Mouse (Mus musculus) stomach, embryonic 16.5 days (tissue): Measurements from ENCODE around the gene Ggt5. TPM values are rescaled to one million over a fixed set of nuclear protein-coding genes. Genes with fewer than 3 reads are reported as not detected.

ENCODE experiments used
- ATAC-seq: fragments of 200-750 bp; cut with Nextera tagmentation; 2 replicates; pipeline ENCODE4 v1.8.0; 2017; ENCODE audit warnings: moderate number of reproducible peaks, moderate TSS enrichment; ENCODE audit not compliant: insufficient read depth, low FRiP score
- H3K27ac ChIP-seq: fragments of 300-500 bp; sonication (generic); 2 replicates; pipeline ENCODE4 v1.5.1; 2014; ENCODE audit warnings: low read length
- H3K27me3 ChIP-seq: fragments of 300-500 bp; sonication (generic); 2 replicates; pipeline ENCODE4 v1.6.1; 2014; ENCODE audit warnings: low read length, control low read depth, mixed read lengths; ENCODE audit not compliant: control insufficient read depth, insufficient read depth
- H3K36me3 ChIP-seq: fragments of 300-500 bp; sonication (generic); 2 replicates; pipeline ENCODE4 v1.6.1; 2014; ENCODE audit warnings: low read length; ENCODE audit not compliant: control insufficient read depth, insufficient read depth
- H3K4me1 ChIP-seq: fragments of 300-500 bp; sonication (generic); 2 replicates; pipeline ENCODE4 v1.6.1; 2014; ENCODE audit warnings: low read length, control low read depth, mixed read lengths; ENCODE audit not compliant: control insufficient read depth, insufficient read depth
- H3K4me2 ChIP-seq: fragments of 300-500 bp; sonication (generic); 2 replicates; pipeline ENCODE4 v1.6.1; 2014; ENCODE audit warnings: low read depth, low read length, mixed read lengths
- H3K4me3 ChIP-seq: fragments of 300-500 bp; sonication (generic); replicated peaks from 2 replicates; pipeline ENCODE4 v1.5.1; 2014; ENCODE audit warnings: mild to moderate bottlenecking, low read length
- H3K9ac ChIP-seq: fragments of 300-500 bp; sonication (generic); 2 replicates; pipeline ENCODE4 v1.6.1; 2014; ENCODE audit warnings: low read length
- H3K9me3 ChIP-seq: fragments of 300-500 bp; sonication (generic); replicated peaks from 2 replicates; pipeline ENCODE4 v1.6.1; 2016; ENCODE audit warnings: low read length, control low read depth; ENCODE audit not compliant: control insufficient read depth
- WGBS: fragments of 180-500 bp; shearing (Covaris S2); extraction: QIAGEN DNeasy Blood & Tissue Kit; methylation state at CpG from one replicate; pipeline ENCODE4 v1.1.7; 2014; 5-methylcytosine and 5-hydroxymethylcytosine counted together
- polyA plus RNA-seq: library from polyadenylated mRNA; unstranded; fragments of >200 nt; fragmentation: Nextera tagmentation; extraction: Ambion mirVana; gene quantifications from 2 replicates; pipeline ENCODE4 v1.2.1, GENCODE M21; 2015

Gene Ggt5
- polyA plus RNA-seq, 1 experiment from 2014 or later: 6.5 TPM

GRCm38 (mm10) chr10:75556026-75556425, 33.1 kb upstream of the Ggt5 start:
- H3K4me3 ChIP-seq: no peak overlapping the region
- no peaks in the 10 kb centered on the region for H3K36me3 ChIP-seq
- 59% methylated on average over 9 of the region's 9 CpGs for WGBS
- no peak overlapping the region for H3K9ac ChIP-seq
- peak; percentile 68; the same call in 1 of the 2 replicates for ATAC-seq
- peaks cover 14% of the 10 kb centered on the region for H3K4me1 ChIP-seq
- peak overlapping the region; percentile 33; the same call in 1 of the 2 replicates for H3K27ac ChIP-seq
- H3K9me3 ChIP-seq: no peaks in the 10 kb centered on the region
- H3K4me2 ChIP-seq: no peak overlapping the region
- peaks cover 28% of the 10 kb centered on the region for H3K27me3 ChIP-seq

DNA sequence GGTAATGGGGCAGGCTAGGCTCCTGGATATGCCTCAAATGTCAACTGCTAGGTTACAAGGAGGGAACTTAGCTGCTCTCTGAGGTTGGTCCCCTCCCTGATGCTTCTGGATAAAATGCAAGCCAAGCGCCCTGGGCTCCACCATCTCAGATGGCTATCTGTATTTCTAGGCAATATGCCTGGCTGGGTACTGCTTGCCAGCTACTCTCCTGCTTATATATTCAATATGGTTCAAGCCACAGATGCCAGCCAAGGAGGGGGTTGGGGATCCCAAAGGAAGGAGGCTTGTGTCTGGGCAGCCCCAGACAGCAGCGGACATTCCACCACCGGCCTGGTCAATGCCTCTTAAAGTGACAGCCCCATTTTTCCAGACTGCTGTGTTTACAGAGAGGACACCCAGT, 30.6 kb upstream of the Ggt5 start:
- Histone ChIP-seq H3K4me1 (peaks cover 10% of the 10 kb centered on the region), H3K27ac (no peak overlapping the region)

DNA sequence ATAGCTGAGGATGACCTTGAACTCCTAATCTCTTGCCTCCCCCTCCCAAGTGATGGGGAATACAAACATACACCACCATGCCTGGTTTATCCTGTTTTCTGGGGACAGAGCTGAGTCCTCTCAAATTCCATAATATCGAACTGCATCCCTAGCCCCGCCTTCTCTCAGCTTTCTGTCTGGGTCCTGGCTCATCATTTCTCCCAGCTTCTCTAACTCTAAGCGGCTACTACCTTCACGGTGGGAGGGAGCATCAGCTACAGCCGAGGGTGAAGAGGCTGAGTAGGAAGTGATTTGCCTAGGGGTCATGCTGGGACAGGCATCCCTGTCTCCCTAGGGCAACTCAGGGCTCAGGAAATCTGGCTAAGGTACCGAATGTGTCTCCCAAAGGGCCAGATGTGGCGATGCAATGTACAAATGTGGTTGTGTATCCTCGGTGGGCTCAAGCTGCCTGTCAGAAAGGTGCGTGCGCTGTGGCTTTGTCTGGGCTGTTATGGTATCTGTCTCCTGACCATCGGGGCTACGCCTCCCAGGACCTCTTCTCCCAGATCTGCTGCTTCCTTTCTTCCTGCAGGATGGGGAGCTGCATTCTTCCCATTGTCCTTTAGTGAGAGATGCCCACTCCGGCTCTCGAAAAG, 30.0 kb upstream of the Ggt5 start:
- ATAC-seq: no peak
- H3K4me1 ChIP-seq: peaks cover 10% of the 10 kb centered on the region
- WGBS: 5% methylated on average over 14 of the region's 14 CpGs
- H3K27me3 ChIP-seq: peaks cover 36% of the 10 kb centered on the region
- H3K9ac ChIP-seq: peak overlapping the region; percentile 75
- H3K9me3 ChIP-seq: no peaks in the 10 kb centered on the region
- H3K4me3 ChIP-seq: peak overlapping the region; percentile 59
- H3K27ac ChIP-seq: no peak overlapping the region
- peak overlapping the region; percentile 99 for H3K4me2 ChIP-seq
- no peaks in the 10 kb centered on the region for H3K36me3 ChIP-seq

More for the DNA sequence above, 30.6 kb upstream of the Ggt5 start:
- WGBS: 37% methylated on average over 3 of the region's 3 CpGs
- peaks cover 36% of the 10 kb centered on the region for H3K27me3 ChIP-seq
- no peak overlapping the region for H3K4me2 ChIP-seq
- H3K9me3 ChIP-seq: no peaks in the 10 kb centered on the region
- no peak overlapping the region for H3K4me3 ChIP-seq
- ATAC-seq: no peak
- no peak overlapping the region for H3K9ac ChIP-seq
- H3K36me3 ChIP-seq: no peaks in the 10 kb centered on the region

GRCm38 (mm10) chr10:75559676-75560548, 29.2 kb upstream of the Ggt5 start, which contains the start of gene Lrrc75b:
Lrrc75b (minus strand) TSS chr10:75560330.
- H3K4me1 ChIP-seq: peaks cover 10% of the 10 kb centered on the region
- ATAC-seq: peak; percentile 16; the same call in 1 of the 2 replicates
- WGBS: under 1% methylated on average over 75 of the region's 75 CpGs
- H3K27ac ChIP-seq: no peak within 1 kb of the TSS
- H3K4me3 ChIP-seq: peak within 1 kb of the TSS; percentile 59
- H3K9me3 ChIP-seq: no peaks in the 10 kb centered on the region
- peaks cover 36% of the 10 kb centered on the region for H3K27me3 ChIP-seq
- H3K36me3 ChIP-seq: no peaks in the 10 kb centered on the region
- H3K4me2 ChIP-seq: peak within 1 kb of the TSS; percentile 99
- H3K9ac ChIP-seq: peak within 1 kb of the TSS; percentile 75

DNA sequence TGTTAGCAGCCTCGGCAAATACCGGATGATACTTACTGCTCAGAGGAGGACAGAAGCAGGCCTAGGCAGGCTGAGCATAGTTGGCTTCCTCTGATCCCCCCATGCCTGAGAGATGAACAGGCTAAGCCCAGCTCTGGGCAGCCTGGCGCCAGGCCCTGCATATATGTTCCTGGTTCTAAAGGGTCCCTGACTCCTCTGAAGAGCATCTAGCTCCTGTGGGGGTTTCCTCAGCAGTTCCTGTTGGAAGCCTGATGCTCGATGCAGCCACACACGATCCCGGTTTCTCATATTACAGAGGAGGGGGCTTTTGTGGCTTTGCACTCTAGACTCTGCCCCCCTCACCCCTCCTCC, 28.6 kb upstream of the Ggt5 start:
- no peak for ATAC-seq
- Histone ChIP-seq H3K27ac (no peak overlapping the region), H3K4me3 (peak overlapping the region; percentile 59), H3K9ac (peak overlapping the region; percentile 75), H3K9me3 (no peaks in the 10 kb centered on the region), H3K27me3 (peaks cover 36% of the 10 kb centered on the region), H3K36me3 (no peaks in the 10 kb centered on the region), H3K4me1 (peaks cover 11% of the 10 kb centered on the region), H3K4me2 (peak overlapping the region; percentile 99)
- WGBS: 25% methylated on average over 6 of the region's 6 CpGs

DNA sequence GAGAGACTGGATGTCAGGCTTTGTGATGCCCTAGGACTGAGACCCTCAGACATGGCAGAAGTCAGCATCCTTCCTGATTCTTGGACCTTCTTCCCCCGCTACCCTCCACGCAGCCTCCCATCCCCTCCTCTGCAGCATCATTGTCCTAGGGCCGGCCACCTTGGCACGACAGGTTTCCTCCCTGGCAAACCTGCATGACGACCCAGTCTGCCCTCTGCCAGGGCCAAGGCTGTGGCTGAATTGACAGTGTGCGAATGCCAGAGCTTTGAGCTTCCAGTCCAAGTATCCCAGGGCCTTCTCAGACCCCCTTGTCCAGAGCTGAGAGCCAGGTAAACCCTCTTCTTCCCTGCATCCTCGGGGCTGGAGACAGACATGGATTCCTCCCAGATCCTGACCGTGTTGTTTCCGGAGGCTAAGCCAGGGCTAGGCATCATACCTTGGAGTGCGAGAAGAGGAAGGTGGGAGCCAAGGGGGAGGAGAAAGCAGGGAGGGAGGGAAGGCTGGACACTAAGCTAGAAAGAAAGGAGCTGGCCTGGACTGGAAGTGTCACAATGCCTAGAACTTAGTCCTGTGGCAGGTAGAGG, 28.0 kb upstream of the Ggt5 start, which contains the start of gene Ggt1:
Gene Ggt1, plus strand, starts transcription at position 534 of the 584 bp plus-strand sequence.
- peaks cover 36% of the 10 kb centered on the region for H3K27me3 ChIP-seq
- H3K4me2 ChIP-seq: peak within 1 kb of the TSS; percentile 99
- 63% methylated on average over 10 of the region's 10 CpGs for WGBS
- ATAC-seq: no peak
- no peak within 1 kb of the TSS for H3K27ac ChIP-seq
- no peaks in the 10 kb centered on the region for H3K9me3 ChIP-seq
- H3K4me1 ChIP-seq: peaks cover 14% of the 10 kb centered on the region
- peak within 1 kb of the TSS; percentile 59; the same call in 1 of the 2 replicates for H3K4me3 ChIP-seq
- no peaks in the 10 kb centered on the region for H3K36me3 ChIP-seq
- H3K9ac ChIP-seq: peak within 1 kb of the TSS; percentile 75

- no peak for ATAC-seq
These were observed 26.5 kb upstream of the Ggt5 start for GRCm38 (mm10) chr10:75562596-75562995.

GRCm38 (mm10) chr10:75564687-75565265, 24.4 kb upstream of the Ggt5 start:
- WGBS: 82% methylated on average over 12 of the region's 12 CpGs
- no peak overlapping the region for H3K4me2 ChIP-seq

More at GRCm38 (mm10) chr10:75562596-75562995, 26.5 kb upstream of the Ggt5 start:
- H3K4me1 ChIP-seq: peaks cover 14% of the 10 kb centered on the region
- H3K4me2 ChIP-seq: no peak overlapping the region
- no peak overlapping the region for H3K27ac ChIP-seq
- no peak overlapping the region for H3K4me3 ChIP-seq
- peaks cover 36% of the 10 kb centered on the region for H3K27me3 ChIP-seq
- 81% methylated on average over 8 of the region's 8 CpGs for WGBS
- no peaks in the 10 kb centered on the region for H3K36me3 ChIP-seq
- no peaks in the 10 kb centered on the region for H3K9me3 ChIP-seq
- H3K9ac ChIP-seq: no peak overlapping the region

More at GRCm38 (mm10) chr10:75564687-75565265, 24.4 kb upstream of the Ggt5 start:
- Histone ChIP-seq H3K27me3 (peaks cover 20% of the 10 kb centered on the region), H3K4me3 (no peak overlapping the region), H3K4me1 (peaks cover 4% of the 10 kb centered on the region), H3K36me3 (no peaks in the 10 kb centered on the region), H3K27ac (no peak overlapping the region), H3K9me3 (no peaks in the 10 kb centered on the region), H3K9ac (no peak overlapping the region)
- ATAC-seq: no peak
